Mouse (Mus musculus): Measurements from ENCODE around the gene Ppfia2. TPM values are rescaled to one million over a fixed set of nuclear protein-coding genes. Genes with fewer than 3 reads are reported as not detected.

The Ppfia2 gene
- polyA plus RNA-seq, 1 experiment from 2014 or later = 0.58 TPM

DNA sequence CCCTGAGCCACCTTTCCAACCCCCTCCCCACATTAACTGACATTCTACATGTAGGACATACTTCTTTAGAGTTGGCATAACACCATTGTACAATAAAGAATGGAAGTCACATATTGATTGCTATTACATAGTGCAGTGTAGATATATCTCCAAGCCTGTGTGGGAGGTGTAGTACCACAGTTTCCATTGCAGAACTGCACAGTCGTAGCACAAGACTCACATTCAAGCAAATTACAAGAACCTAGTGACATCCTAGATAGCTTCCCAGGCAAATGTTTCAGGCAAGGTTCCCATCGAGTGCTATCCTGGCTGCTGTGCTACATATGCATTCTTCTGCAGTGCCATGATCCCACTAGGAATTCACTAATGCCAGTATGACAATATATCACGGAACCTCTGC, 200.0 kb downstream of the Ppfia2 start:
- Histone ChIP-seq H3K27me3 (ENCODE audit: insufficient read depth, low read length) (no peaks in the 10 kb centered on the region), H3K9me3 (ENCODE audit: low read depth, low read length) (no peaks in the 10 kb centered on the region), H3K4me3 (ENCODE audit: low read depth, low read length) (no peak overlapping the region), H3K27ac (ENCODE audit: low read depth) (no peak overlapping the region), H3K4me1 (ENCODE audit: insufficient read depth) (no peaks in the 10 kb centered on the region), H3K36me3 (ENCODE audit: insufficient read depth) (no peaks in the 10 kb centered on the region), H3K9ac (no peak overlapping the region), H3K4me2 (no peak overlapping the region)
- 78% methylated on average over 3 of the region's 3 CpGs for WGBS
- no peak for TF ChIP-seq CTCF (IDR thresholded peaks at IDR 0.05; ENCODE audit: low read depth)
- no peak for DNase-seq
- no peak for ATAC-seq (ENCODE audit: insufficient read depth)

DNA sequence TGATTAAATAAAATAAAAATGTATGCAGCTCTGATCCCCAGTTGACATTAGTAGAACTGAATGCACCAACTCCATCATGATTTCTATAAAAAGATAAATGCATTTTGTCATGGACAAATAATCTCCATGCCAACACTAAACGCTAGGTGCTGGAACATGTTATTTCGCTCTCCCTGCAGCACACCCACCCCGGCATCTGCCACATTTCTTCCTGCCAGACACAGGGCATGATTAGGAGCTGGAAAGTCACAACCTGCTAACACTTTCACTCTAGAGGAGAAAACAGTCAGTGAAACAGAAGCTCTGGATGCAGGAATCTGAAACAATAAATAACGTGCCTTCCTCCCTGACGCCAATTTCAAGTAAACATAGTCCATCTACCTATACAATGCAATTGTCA, 211.3 kb downstream of the Ppfia2 start:
- DNase-seq (no peak), ATAC-seq (ENCODE audit: insufficient read depth) (no peak)
- Histone ChIP-seq H3K4me1 (ENCODE audit: insufficient read depth) (no peaks in the 10 kb centered on the region), H3K27me3 (ENCODE audit: insufficient read depth, low read length) (no peaks in the 10 kb centered on the region), H3K4me2 (no peak overlapping the region), H3K36me3 (ENCODE audit: insufficient read depth) (no peaks in the 10 kb centered on the region), H3K9me3 (ENCODE audit: low read depth, low read length) (no peaks in the 10 kb centered on the region), H3K27ac (ENCODE audit: low read depth) (no peak overlapping the region), H3K4me3 (ENCODE audit: low read depth, low read length) (no peak overlapping the region), H3K9ac (no peak overlapping the region)
- no peak for TF ChIP-seq CTCF (IDR thresholded peaks at IDR 0.05; ENCODE audit: low read depth)
- 80% methylated on average over 5 of the region's 5 CpGs for WGBS

DNA sequence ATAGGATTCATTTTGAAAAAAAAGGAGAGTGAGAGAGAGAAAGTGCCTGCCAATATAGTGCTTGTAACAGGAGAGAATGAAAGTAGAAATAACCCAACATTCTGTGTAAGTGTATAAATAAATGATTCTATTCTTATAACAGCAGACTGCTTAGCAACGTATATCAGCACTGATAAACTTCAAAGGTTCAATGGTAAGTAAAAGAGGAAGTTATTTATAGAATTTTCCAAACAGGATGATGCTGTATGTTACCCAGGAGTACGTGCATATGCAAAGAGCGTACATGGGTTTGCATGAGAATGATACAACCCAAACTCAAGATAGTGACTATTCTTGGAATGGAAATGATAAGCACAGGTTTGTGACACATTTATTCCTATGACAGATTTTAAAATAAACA, 215.4 kb downstream of the Ppfia2 start:
- Histone ChIP-seq H3K36me3 (ENCODE audit: insufficient read depth) (no peaks in the 10 kb centered on the region), H3K27me3 (ENCODE audit: insufficient read depth, low read length) (no peaks in the 10 kb centered on the region), H3K4me3 (ENCODE audit: low read depth, low read length) (no peak overlapping the region), H3K4me2 (no peak overlapping the region), H3K9ac (no peak overlapping the region), H3K9me3 (ENCODE audit: low read depth, low read length) (no peaks in the 10 kb centered on the region), H3K27ac (ENCODE audit: low read depth) (no peak overlapping the region), H3K4me1 (ENCODE audit: insufficient read depth) (no peaks in the 10 kb centered on the region)
- WGBS = 44% methylated on average over 3 of the region's 3 CpGs
- ATAC-seq (ENCODE audit: insufficient read depth) = no peak
- TF ChIP-seq CTCF (IDR thresholded peaks at IDR 0.05; ENCODE audit: low read depth) = no peak
- DNase-seq = no peak

DNA sequence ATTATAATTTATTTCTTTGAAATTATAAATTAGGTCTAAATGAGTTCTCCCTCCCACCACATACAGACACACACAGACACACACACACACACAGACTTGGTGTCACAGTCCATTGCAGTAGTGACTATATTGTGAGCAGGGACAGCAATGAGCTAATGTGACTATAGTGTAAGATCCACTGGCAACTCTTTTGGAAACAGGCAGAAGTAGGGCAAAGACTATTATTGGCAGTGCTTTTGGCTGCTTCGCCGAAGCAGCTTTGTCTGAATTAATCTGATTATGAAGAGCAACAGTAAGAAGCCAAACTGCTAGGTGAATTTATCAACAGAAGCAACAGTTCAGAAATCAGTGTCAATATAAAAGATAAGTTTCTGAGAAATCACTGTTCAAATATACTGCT, 249.8 kb downstream of the Ppfia2 start:
- WGBS = 61% methylated on average over 2 of the region's 2 CpGs

DNA sequence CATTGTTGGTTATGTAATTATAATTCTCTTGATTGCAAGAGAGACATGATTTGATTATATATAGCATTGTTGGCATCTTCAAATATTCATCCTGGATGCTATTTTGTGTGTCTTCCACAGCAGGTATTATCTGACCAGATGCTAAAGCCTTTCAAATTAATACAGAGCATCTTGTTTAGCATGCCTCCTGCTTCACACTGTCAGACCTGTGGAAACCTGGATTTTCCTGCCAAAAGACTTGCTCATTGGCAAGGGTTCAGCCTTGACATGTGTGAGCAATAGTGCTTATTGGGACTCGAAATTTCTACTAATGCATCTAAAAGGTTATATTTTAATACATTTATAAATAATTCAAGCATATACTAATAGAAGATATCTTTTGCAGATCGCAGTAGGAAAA, 262.1 kb downstream of the Ppfia2 start:
- no peaks in the 10 kb centered on the region for H3K36me3 ChIP-seq (ENCODE audit: insufficient read depth)
- no peak overlapping the region for H3K27ac ChIP-seq (ENCODE audit: low read depth)
- no peaks in the 10 kb centered on the region for H3K9me3 ChIP-seq (ENCODE audit: low read depth, low read length)
- ATAC-seq (ENCODE audit: insufficient read depth) (no peak), DNase-seq (no peak)
- no peak overlapping the region for H3K4me3 ChIP-seq (ENCODE audit: low read depth, low read length)
- no peak overlapping the region for H3K4me2 ChIP-seq
- TF ChIP-seq CTCF (IDR thresholded peaks at IDR 0.05; ENCODE audit: low read depth) = no peak
- H3K4me1 ChIP-seq (ENCODE audit: insufficient read depth) = no peaks in the 10 kb centered on the region
- no peak overlapping the region for H3K9ac ChIP-seq
- 68% methylated on average over 2 of the region's 2 CpGs for WGBS
- H3K27me3 ChIP-seq (ENCODE audit: insufficient read depth, low read length) = no peaks in the 10 kb centered on the region

More for the DNA sequence above, 249.8 kb downstream of the Ppfia2 start:
- Histone ChIP-seq H3K4me2 (no peak overlapping the region), H3K9me3 (ENCODE audit: low read depth, low read length) (no peaks in the 10 kb centered on the region), H3K4me3 (ENCODE audit: low read depth, low read length) (no peak overlapping the region), H3K9ac (no peak overlapping the region), H3K27me3 (ENCODE audit: insufficient read depth, low read length) (no peaks in the 10 kb centered on the region), H3K27ac (ENCODE audit: low read depth) (no peak overlapping the region), H3K36me3 (ENCODE audit: insufficient read depth) (no peaks in the 10 kb centered on the region), H3K4me1 (ENCODE audit: insufficient read depth) (no peaks in the 10 kb centered on the region)
- DNase-seq (no peak), ATAC-seq (ENCODE audit: insufficient read depth) (no peak)
- TF ChIP-seq CTCF (IDR thresholded peaks at IDR 0.05; ENCODE audit: low read depth) = no peak

DNA sequence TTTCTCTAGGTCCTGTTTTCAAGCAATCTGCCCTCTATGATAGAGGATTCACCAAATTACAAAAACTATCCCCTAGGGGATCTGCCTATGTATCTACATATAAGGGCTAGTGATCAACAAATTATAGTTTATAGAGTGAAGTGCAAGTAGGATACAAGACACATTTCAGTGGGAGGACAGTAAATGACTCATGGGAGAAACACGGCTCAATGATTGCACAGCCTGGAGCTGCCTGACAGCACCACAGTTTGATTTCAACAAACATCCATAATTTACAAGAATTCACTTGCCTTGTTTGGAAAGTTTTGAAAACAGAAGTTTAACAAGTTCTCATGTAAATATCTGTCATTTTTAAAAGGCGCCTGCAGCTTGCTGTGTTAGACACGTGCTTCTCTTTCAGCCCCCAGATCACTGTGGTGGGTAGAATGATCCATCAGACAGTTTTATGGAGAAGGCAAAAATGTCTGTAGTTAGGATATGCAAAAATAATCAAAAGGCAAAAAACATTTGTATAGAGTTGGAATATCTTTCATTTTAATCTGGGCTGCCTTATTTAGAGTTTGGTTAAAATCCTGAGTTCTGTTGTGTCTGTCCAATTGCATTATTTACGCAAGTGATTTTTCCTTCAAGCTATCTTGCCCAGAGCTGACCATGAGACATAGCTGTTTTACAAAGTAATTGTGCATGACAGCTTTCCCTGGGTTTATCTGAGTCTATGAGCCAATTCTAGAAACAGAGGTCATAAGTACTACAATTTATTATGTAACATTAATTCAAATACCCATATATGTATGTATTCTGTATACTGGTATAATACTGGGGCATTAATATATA, 266.3 kb downstream of the Ppfia2 start:
- H3K27ac ChIP-seq (ENCODE audit: low read depth) = no peak overlapping the region
- no peak for TF ChIP-seq CTCF (IDR thresholded peaks at IDR 0.05; ENCODE audit: low read depth)
- no peaks in the 10 kb centered on the region for H3K9me3 ChIP-seq (ENCODE audit: low read depth, low read length)
- no peak overlapping the region for H3K4me2 ChIP-seq
- no peaks in the 10 kb centered on the region for H3K36me3 ChIP-seq (ENCODE audit: insufficient read depth)
- H3K4me3 ChIP-seq (ENCODE audit: low read depth, low read length) = no peak overlapping the region
- H3K27me3 ChIP-seq (ENCODE audit: insufficient read depth, low read length) = no peaks in the 10 kb centered on the region
- no peaks in the 10 kb centered on the region for H3K4me1 ChIP-seq (ENCODE audit: insufficient read depth)
- ATAC-seq (ENCODE audit: insufficient read depth) = peak; percentile 88
- WGBS = 54% methylated on average over 4 of the region's 4 CpGs
- no peak overlapping the region for H3K9ac ChIP-seq
- DNase-seq = peak; percentile 76

DNA sequence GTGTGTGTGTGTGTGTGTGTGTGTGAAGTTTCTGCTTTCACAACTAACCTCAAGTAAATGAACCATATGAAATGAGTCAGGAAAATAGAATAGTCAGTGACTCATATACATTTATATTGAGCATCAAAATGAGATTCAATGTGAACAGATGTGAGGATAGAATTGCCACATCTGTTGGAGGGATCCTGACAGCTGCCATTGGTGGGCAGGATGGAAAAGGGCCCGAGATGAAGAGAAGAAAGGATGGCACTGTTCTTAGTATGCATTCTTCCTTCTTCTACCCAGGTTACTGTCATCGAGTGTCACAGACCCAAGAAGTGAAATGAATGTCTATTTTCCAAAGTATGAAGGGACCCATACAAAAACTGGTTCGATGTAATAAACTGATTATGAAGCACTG, 268.1 kb downstream of the Ppfia2 start:
- 72% methylated on average over 3 of the region's 3 CpGs for WGBS
- Histone ChIP-seq H3K27me3 (ENCODE audit: insufficient read depth, low read length) (no peaks in the 10 kb centered on the region), H3K4me3 (ENCODE audit: low read depth, low read length) (no peak overlapping the region), H3K36me3 (ENCODE audit: insufficient read depth) (no peaks in the 10 kb centered on the region), H3K9me3 (ENCODE audit: low read depth, low read length) (no peaks in the 10 kb centered on the region), H3K27ac (ENCODE audit: low read depth) (no peak overlapping the region), H3K9ac (no peak overlapping the region), H3K4me1 (ENCODE audit: insufficient read depth) (no peaks in the 10 kb centered on the region), H3K4me2 (no peak overlapping the region)
- DNase-seq = no peak
- no peak for ATAC-seq (ENCODE audit: insufficient read depth)
- no peak for TF ChIP-seq CTCF (IDR thresholded peaks at IDR 0.05; ENCODE audit: low read depth)
